Mouse (Mus musculus): ENCODE measurements around the gene Tmem141.

- TF ChIP-seq CTCF (IDR thresholded peaks at IDR 0.05; ENCODE audit: borderline replicate concordance, insufficient read depth, low read length) = no peak
- no peak for TF ChIP-seq POLR2A (IDR thresholded peaks at IDR 0.05; ENCODE audit: low read depth, low read length)
Measured at GRCm38 (mm10) chr2:25661245-25661970, 39.6 kb upstream of the Tmem141 start.

Data from embryonic fibroblast, embryonic 13.5 days (primary cell).